Mouse (Mus musculus): ENCODE measurements around the gene Prpf18. TPM values are rescaled to one million over a fixed set of nuclear protein-coding genes. Genes with fewer than 3 reads are reported as not detected.
"Not testable (repeated sequence)": the region's sequence is repeated elsewhere in the genome, so short reads cannot be mapped to it uniquely, and the experiment has no call there.

The Prpf18 gene
- polyA plus RNA-seq, 2 experiments from 2014 or later: 48.2 to 64.6 TPM

GRCm38 (mm10) chr2:4614276-4614929 lies 37.5 kb downstream of the Prpf18 start:
- not testable (repeated sequence) for ATAC-seq

GRCm38 (mm10) chr2:4611704-4612103 lies 40.2 kb downstream of the Prpf18 start:
- no peak for ATAC-seq

GRCm38 (mm10) chr2:4611295-4611694 lies 40.6 kb downstream of the Prpf18 start:
- no peak for ATAC-seq

GRCm38 (mm10) chr2:4609433-4609832 lies 42.5 kb downstream of the Prpf18 start:
- ATAC-seq: no peak

GRCm38 (mm10) chr2:4608253-4608652 lies 43.7 kb downstream of the Prpf18 start:
- ATAC-seq: no peak

GRCm38 (mm10) chr2:4606559-4606958 lies 45.4 kb downstream of the Prpf18 start:
- no peak for ATAC-seq

- no peak for ATAC-seq
Observed at GRCm38 (mm10) chr2:4603361-4603945, 48.5 kb downstream of the Prpf18 start.

- peak; percentile 58 for ATAC-seq
Observed at GRCm38 (mm10) chr2:4601034-4601890, 50.7 kb downstream of the Prpf18 start.

- no peak for ATAC-seq
Observed at GRCm38 (mm10) chr2:4596992-4597391, 54.9 kb downstream of the Prpf18 start.

GRCm38 (mm10) chr2:4593878-4594387 lies 58.0 kb downstream of the Prpf18 start:
- no peak for ATAC-seq

- ATAC-seq: no peak
Observed at GRCm38 (mm10) chr2:4593433-4593832, 58.5 kb downstream of the Prpf18 start.

- ATAC-seq: no peak
Observed at GRCm38 (mm10) chr2:4592666-4593065, 59.2 kb downstream of the Prpf18 start.

- no peak for ATAC-seq
Observed at GRCm38 (mm10) chr2:4591647-4592046, 60.3 kb downstream of the Prpf18 start.

- ATAC-seq: no peak
Observed at GRCm38 (mm10) chr2:4587685-4588409, 64.1 kb downstream of the Prpf18 start.

GRCm38 (mm10) chr2:4586245-4586644 lies 65.7 kb downstream of the Prpf18 start:
- ATAC-seq: no peak

GRCm38 (mm10) chr2:4584252-4584651 lies 67.7 kb downstream of the Prpf18 start:
- ATAC-seq: no peak

GRCm38 (mm10) chr2:4582930-4583329 lies 69.0 kb downstream of the Prpf18 start:
- ATAC-seq: no peak

GRCm38 (mm10) chr2:4580666-4581065 lies 71.2 kb downstream of the Prpf18 start:
- ATAC-seq: no peak

GRCm38 (mm10) chr2:4579357-4580068 lies 72.4 kb downstream of the Prpf18 start:
- ATAC-seq: no peak

- ATAC-seq: no peak
Observed at GRCm38 (mm10) chr2:4578291-4578690, 73.6 kb downstream of the Prpf18 start.

GRCm38 (mm10) chr2:4575975-4576374 lies 75.9 kb downstream of the Prpf18 start:
- ATAC-seq: no peak

GRCm38 (mm10) chr2:4575163-4575562 lies 76.8 kb downstream of the Prpf18 start:
- ATAC-seq: no peak

All from CD4-positive, CD25-positive, alpha-beta regulatory T cell, adult 4 months (primary cell).